Mouse (Mus musculus) spleen, adult 2 months (tissue): ENCODE results near the gene Phf12.
"Not testable (repeated sequence)": the region's sequence is repeated elsewhere in the genome, so short reads cannot be mapped to it uniquely, and the experiment has no call there.

ENCODE experiments used
- CTCF ChIP-seq: fragments of 200-500 bp; IDR thresholded peaks from 2 replicates; pipeline ENCODE4 v1.5.1; 2011; ENCODE audit warnings: mild to moderate bottlenecking, inconsistent platforms; ENCODE audit not compliant: insufficient read depth, insufficient read length, insufficient replicate concordance; ENCODE audit errors: extremely low read depth
- POLR2A ChIP-seq: fragments of 200-500 bp; IDR thresholded peaks from 2 replicates; pipeline ENCODE4 v1.6.1; 2011; ENCODE audit warnings: low read depth, low read length, inconsistent platforms

DNA sequence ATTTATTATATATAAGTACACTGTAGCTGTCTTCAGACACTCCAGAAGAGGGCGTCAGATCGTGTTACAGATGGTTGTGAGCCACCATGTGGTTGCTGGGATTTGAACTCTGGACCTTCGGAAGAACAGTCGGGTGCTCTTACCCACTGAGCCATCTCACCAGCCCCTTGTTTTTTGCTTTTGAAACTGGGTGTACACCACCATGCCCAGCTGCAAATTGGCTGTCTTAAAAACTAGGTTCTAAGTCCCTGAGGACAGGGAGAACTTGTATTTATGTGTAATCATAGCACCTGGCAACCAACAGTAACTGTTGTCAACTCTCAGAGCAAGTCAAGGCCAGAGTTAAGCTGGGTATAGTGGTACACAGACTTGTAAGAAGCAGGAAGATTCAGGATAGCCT is 66.1 kb downstream of the Phf12 start:
- not testable (repeated sequence) for TF ChIP-seq CTCF, POLR2A
